Mouse (Mus musculus): ENCODE data around the gene Pald1.
A peak's percentile ranks its signal among the peaks of the same experiment; 100 is the strongest.

Pald1 gene

GRCm38 (mm10) chr10:61328927-61329326, 54.4 kb downstream of the Pald1 start:
- DNase-seq (ENCODE audit: low spot score), result no peak

GRCm38 (mm10) chr10:61327545-61327944, 55.8 kb downstream of the Pald1 start:
- DNase-seq (ENCODE audit: low spot score), result no peak

- no peak for DNase-seq (ENCODE audit: low spot score)
Observed at GRCm38 (mm10) chr10:61325782-61326328, 57.5 kb downstream of the Pald1 start.

- peak; percentile 33 for DNase-seq (ENCODE audit: low spot score)
Observed at GRCm38 (mm10) chr10:61324717-61325116, 58.6 kb downstream of the Pald1 start.

DNA sequence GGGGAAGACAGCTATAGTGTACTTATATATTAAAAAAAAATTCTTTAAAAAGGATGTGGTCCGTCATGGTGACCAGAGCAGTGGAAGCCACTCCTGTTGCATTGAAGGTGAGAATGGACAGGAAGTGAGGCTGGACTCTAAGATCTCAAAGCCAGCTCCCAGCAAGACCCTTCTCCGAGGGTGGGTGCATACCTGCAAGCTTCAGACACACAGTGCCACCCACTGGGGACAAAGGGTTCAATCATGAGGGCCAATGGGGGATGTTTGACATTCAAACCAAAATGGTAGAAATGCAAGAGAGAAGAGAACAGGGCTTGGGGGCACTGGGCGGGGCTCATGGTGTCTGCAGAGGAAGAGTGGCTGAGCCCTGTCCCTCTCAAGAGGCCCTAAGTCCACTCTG, 64.8 kb downstream of the Pald1 start:
- DNase-seq (ENCODE audit: low spot score), result no peak

GRCm38 (mm10) chr10:61315324-61315880, 67.9 kb downstream of the Pald1 start:
- DNase-seq (ENCODE audit: low spot score), result no peak

- no peak for DNase-seq (ENCODE audit: low spot score)
Observed at GRCm38 (mm10) chr10:61313750-61314149, 69.6 kb downstream of the Pald1 start.

DNA sequence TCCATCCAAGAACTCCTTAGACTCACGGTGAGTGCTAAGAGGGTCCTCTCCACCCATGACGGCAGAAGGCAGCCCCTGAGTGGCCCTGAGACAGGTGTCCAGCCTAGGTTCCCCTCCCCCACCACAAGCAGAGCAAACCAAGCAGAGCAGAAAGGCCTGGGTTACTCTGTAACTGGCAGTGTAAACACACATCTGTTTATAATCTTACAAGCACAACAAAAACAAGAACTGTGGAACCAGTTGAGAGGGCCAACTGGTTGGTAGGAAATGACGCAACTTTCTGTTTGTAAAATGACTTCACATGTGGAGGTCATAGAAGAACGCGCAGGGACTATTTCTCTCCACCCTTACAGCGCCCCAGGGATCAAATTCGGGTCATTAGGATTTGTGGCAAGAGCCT, 70.6 kb downstream of the Pald1 start:
- DNase-seq (ENCODE audit: low spot score), result no peak

DNA sequence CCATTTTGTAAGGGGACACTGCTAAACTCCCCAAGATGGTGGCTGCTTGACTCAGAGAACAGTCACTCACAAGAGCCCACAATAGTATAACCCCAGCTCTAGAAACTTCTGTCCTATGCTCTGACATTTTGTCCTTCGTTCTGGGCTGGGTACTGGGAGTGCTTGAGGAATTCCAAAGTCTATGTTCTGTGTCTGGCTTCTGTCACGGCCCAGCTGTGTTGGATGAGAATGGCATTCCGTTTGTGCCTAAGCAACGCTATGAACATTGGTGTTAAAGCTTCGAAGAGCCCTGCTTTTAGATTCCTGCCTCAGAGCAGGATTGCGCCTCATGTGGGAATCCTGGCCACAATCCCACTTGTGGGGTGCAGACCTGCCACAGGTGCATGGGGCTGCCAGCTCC, 71.2 kb downstream of the Pald1 start:
- no peak for DNase-seq (ENCODE audit: low spot score)

- DNase-seq (ENCODE audit: low spot score), result no peak
Observed at GRCm38 (mm10) chr10:61308706-61309320, 74.5 kb downstream of the Pald1 start.

DNA sequence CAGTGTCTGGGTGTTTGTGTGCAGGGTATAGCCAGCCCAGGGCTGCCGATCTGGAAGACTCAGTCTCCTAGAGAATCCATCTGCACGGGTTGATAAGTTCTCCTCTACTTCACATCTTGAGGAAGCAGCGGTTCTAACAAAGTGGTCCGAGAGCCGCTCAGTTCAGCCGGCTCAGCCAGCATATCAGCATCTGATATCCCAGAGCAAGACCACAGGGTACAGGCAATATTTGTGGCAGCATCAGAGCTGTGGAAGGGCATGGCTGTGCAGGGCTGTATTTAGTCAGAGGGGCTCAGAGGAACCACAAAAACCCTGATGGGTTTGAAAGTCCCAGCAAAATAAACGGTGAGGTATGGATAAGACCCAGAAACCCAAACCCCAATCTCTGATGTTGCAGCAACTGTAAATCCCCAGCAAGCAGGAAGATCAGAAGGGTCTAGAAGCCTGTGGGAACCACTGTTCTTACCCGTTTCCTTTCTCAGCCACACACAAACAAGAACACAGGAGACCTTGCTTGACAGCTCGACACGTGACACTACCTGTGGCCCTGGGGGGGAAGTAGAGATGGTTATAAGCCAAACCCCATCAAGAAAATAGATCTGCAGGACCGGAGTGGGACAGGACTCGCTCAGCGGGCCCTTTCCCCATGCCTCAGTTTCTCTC, 77.3 kb downstream of the Pald1 start:
- no peak for DNase-seq (ENCODE audit: low spot score)

DNA sequence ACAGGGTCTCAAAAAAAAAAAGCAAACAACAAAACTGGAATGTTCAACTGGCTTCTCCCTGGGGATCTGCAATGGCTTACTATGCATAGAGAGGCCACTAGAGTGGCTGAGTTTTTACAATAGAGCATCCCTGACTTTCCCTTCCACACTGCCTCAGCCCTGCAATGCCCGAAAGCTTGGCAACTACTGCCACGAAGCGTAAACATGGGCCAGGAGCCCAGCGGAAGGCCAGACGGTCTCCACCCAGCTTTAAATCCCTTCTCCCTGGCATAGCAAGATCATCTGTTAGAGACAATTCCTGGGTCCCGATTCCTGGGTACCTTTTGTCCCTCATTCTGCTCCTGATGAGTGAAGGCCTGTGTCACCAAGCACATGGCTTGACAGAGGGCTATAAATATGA, 79.3 kb downstream of the Pald1 start:
- no peak for DNase-seq (ENCODE audit: low spot score)

GRCm38 (mm10) chr10:61300996-61301395, 82.3 kb downstream of the Pald1 start:
- no peak for DNase-seq (ENCODE audit: low spot score)

DNA sequence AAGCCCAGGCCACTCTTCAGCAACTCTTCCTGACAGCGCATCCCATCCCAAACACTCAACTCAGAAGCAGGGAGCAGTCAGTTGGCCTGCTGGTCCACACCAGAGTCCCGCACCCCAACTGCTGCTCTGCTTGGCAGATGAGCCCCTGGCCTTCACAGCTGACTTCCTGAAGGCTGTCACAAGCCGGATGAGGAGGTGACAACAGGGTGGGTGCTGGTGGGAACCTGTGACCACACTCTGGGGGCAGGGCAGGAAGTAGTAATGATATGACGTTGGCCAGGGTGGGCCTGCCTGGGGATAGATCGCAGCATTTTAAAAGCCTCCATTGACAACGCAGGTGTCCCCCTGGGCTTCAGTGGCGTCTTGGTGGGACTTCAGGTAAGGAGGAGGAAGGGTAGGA, 85.9 kb downstream of the Pald1 start, which contains the start of gene Prf1:
Gene Prf1, plus strand, starts transcription at position 357 of the 400 bp plus-strand sequence.
- DNase-seq (ENCODE audit: low spot score), result no peak

- no peak for DNase-seq (ENCODE audit: low spot score)
Observed at GRCm38 (mm10) chr10:61296713-61297445, 86.5 kb downstream of the Pald1 start.

- DNase-seq (ENCODE audit: low spot score), result no peak
Observed at GRCm38 (mm10) chr10:61294242-61294641, 89.1 kb downstream of the Pald1 start.

GRCm38 (mm10) chr10:61290479-61290878, 92.9 kb downstream of the Pald1 start:
- no peak for DNase-seq (ENCODE audit: low spot score)

GRCm38 (mm10) chr10:61290016-61290415, 93.3 kb downstream of the Pald1 start:
- no peak for DNase-seq (ENCODE audit: low spot score)

GRCm38 (mm10) chr10:61286246-61286645, 97.1 kb downstream of the Pald1 start:
- peak; percentile 45 for DNase-seq (ENCODE audit: low spot score)

DNA sequence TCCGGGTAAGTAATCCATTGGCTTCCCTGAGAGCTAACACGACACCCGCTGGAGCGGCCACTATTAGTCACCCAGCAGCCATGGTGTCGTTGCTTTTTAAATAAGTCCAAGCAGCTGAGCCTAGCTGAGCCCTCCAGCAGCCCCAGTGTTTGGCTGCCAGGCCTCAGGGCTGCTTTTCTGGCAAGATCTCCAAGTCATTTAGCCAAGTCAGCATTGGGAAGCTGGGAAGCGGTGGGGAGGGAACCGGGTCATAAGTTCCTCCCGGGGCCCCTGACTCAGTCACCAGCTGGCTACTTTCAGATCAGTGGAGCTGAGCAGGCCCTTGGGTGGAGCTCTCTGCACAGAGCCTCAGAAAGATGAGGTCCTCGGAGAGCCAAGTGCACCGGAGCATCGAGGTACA, 98.1 kb downstream of the Pald1 start:
- peak; percentile 54 for DNase-seq (ENCODE audit: low spot score)

DNA sequence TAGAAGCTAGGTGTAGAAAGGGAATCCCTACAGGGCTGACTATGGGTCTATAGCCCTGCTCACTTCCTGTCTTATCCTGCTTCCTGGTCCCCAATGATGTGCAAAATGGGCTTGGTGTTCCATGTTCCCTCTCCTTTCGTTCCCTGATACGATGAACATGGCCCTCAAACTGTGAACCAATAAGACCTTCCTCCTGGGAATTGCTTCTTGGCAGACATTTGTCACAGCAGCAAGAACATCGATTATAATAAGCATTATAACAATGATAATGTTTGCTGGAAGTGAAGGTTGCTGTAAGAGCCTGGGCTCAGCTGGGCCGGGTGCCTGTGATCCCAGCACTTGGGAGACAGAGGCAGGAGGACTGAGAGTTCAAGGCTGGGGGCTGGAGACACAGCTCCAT, 99.0 kb downstream of the Pald1 start:
- DNase-seq (ENCODE audit: low spot score), result no peak

- DNase-seq (ENCODE audit: low spot score), result no peak
Observed at GRCm38 (mm10) chr10:61281115-61281514, 102.2 kb downstream of the Pald1 start.

Data from urinary bladder, postnatal 14 days (tissue).